Mouse (Mus musculus): Measurements from ENCODE around the gene Tmem144.

Tmem144 gene

GRCm38 (mm10) chr3:79867121-79867709 is 14.6 kb upstream of the Tmem144 start:
- in situ Hi-C loops (cut with MboI; ENCODE audit: low pct_unique_long_range_greater_than_20kb in 1 of 2, low sequenced_read_pairs in 2 of 2, unreplicated experiment in 1 of 2): loop anchor here in 1 of 2 experiments (25.0 kb wide), 1 partner anchor 195 kb away; no protein-coding TSS in a partner anchor

GRCm38 (mm10) chr3:79866526-79866925 is 14.0 kb upstream of the Tmem144 start:
- in situ Hi-C loops (cut with MboI; ENCODE audit: low pct_unique_long_range_greater_than_20kb in 1 of 2, low sequenced_read_pairs in 2 of 2, unreplicated experiment in 1 of 2): loop anchor here in 1 of 2 experiments (25.0 kb wide), 1 partner anchor 196 kb away; no protein-coding TSS in a partner anchor

- in situ Hi-C loops (cut with MboI; ENCODE audit: low pct_unique_long_range_greater_than_20kb in 1 of 2, low sequenced_read_pairs in 2 of 2, unreplicated experiment in 1 of 2): loop anchor here in 1 of 2 experiments (25.0 kb wide), 1 partner anchor 196 kb away; no protein-coding TSS in a partner anchor
These were observed 13.5 kb upstream of the Tmem144 start for GRCm38 (mm10) chr3:79866089-79866488.

GRCm38 (mm10) chr3:79864824-79865223 is 12.3 kb upstream of the Tmem144 start:
- in situ Hi-C loops (cut with MboI; ENCODE audit: low pct_unique_long_range_greater_than_20kb in 1 of 2, low sequenced_read_pairs in 2 of 2, unreplicated experiment in 1 of 2): loop anchor here in 1 of 2 experiments (25.0 kb wide), 1 partner anchor 197 kb away; no protein-coding TSS in a partner anchor

- in situ Hi-C loops (cut with MboI; ENCODE audit: low pct_unique_long_range_greater_than_20kb in 1 of 2, low sequenced_read_pairs in 2 of 2, unreplicated experiment in 1 of 2): loop anchor here (10.0 to 25.0 kb wide), 2 partner anchors 204 to 207 kb away; no protein-coding TSS in a partner anchor
These were observed 5.6 kb upstream of the Tmem144 start for GRCm38 (mm10) chr3:79858221-79858620.

GRCm38 (mm10) chr3:79857780-79858179 is 5.2 kb upstream of the Tmem144 start:
- in situ Hi-C loops (cut with MboI; ENCODE audit: low pct_unique_long_range_greater_than_20kb in 1 of 2, low sequenced_read_pairs in 2 of 2, unreplicated experiment in 1 of 2): loop anchor here (10.0 to 25.0 kb wide), 2 partner anchors 205 to 207 kb away; no protein-coding TSS in a partner anchor

- in situ Hi-C loops (cut with MboI; ENCODE audit: low pct_unique_long_range_greater_than_20kb in 1 of 2, low sequenced_read_pairs in 2 of 2, unreplicated experiment in 1 of 2): loop anchor here (10.0 to 25.0 kb wide), 2 partner anchors 210 to 213 kb away; no protein-coding TSS in a partner anchor
These were observed 465 bp downstream of the Tmem144 start for GRCm38 (mm10) chr3:79852108-79852507.

- in situ Hi-C loops (cut with MboI; ENCODE audit: low pct_unique_long_range_greater_than_20kb in 1 of 2, low sequenced_read_pairs in 2 of 2, unreplicated experiment in 1 of 2): loop anchor here (10.0 to 25.0 kb wide), 2 partner anchors 212 to 214 kb away; no protein-coding TSS in a partner anchor
These were observed 1.9 kb downstream of the Tmem144 start for GRCm38 (mm10) chr3:79850656-79851055.

GRCm38 (mm10) chr3:79849621-79850020 is 3.0 kb downstream of the Tmem144 start:
- in situ Hi-C loops (cut with MboI; ENCODE audit: low pct_unique_long_range_greater_than_20kb in 1 of 2, low sequenced_read_pairs in 2 of 2, unreplicated experiment in 1 of 2): loop anchor here (10.0 to 25.0 kb wide), 2 partner anchors 213 to 215 kb away; no protein-coding TSS in a partner anchor

- in situ Hi-C loops (cut with MboI; ENCODE audit: low pct_unique_long_range_greater_than_20kb in 1 of 2, low sequenced_read_pairs in 2 of 2, unreplicated experiment in 1 of 2): no loop called here
These were observed 3.7 kb downstream of the Tmem144 start for GRCm38 (mm10) chr3:79848841-79849240.

GRCm38 (mm10) chr3:79846633-79847032 is 5.9 kb downstream of the Tmem144 start:
- in situ Hi-C loops (cut with MboI; ENCODE audit: low pct_unique_long_range_greater_than_20kb in 1 of 2, low sequenced_read_pairs in 2 of 2, unreplicated experiment in 1 of 2): no loop called here

- in situ Hi-C loops (cut with MboI; ENCODE audit: low pct_unique_long_range_greater_than_20kb in 1 of 2, low sequenced_read_pairs in 2 of 2, unreplicated experiment in 1 of 2): no loop called here
These were observed 8.6 kb downstream of the Tmem144 start for GRCm38 (mm10) chr3:79843999-79844398.

GRCm38 (mm10) chr3:79842616-79843016 is 10.0 kb downstream of the Tmem144 start:
- in situ Hi-C loops (cut with MboI; ENCODE audit: low pct_unique_long_range_greater_than_20kb in 1 of 2, low sequenced_read_pairs in 2 of 2, unreplicated experiment in 1 of 2): no loop called here

- in situ Hi-C loops (cut with MboI; ENCODE audit: low pct_unique_long_range_greater_than_20kb in 1 of 2, low sequenced_read_pairs in 2 of 2, unreplicated experiment in 1 of 2): no loop called here
These were observed 10.4 kb downstream of the Tmem144 start for GRCm38 (mm10) chr3:79842165-79842564.

GRCm38 (mm10) chr3:79841475-79841874 is 11.1 kb downstream of the Tmem144 start:
- in situ Hi-C loops (cut with MboI; ENCODE audit: low pct_unique_long_range_greater_than_20kb in 1 of 2, low sequenced_read_pairs in 2 of 2, unreplicated experiment in 1 of 2): no loop called here

GRCm38 (mm10) chr3:79838751-79839150 is 13.8 kb downstream of the Tmem144 start:
- in situ Hi-C loops (cut with MboI; ENCODE audit: low pct_unique_long_range_greater_than_20kb in 1 of 2, low sequenced_read_pairs in 2 of 2, unreplicated experiment in 1 of 2): no loop called here

GRCm38 (mm10) chr3:79829289-79829688 is 23.3 kb downstream of the Tmem144 start:
- in situ Hi-C loops (cut with MboI; ENCODE audit: low pct_unique_long_range_greater_than_20kb in 1 of 2, low sequenced_read_pairs in 2 of 2, unreplicated experiment in 1 of 2): no loop called here

- in situ Hi-C loops (cut with MboI; ENCODE audit: low pct_unique_long_range_greater_than_20kb in 1 of 2, low sequenced_read_pairs in 2 of 2, unreplicated experiment in 1 of 2): no loop called here
These were observed 27.3 kb downstream of the Tmem144 start for GRCm38 (mm10) chr3:79825067-79825780.

GRCm38 (mm10) chr3:79823176-79823575 is 29.4 kb downstream of the Tmem144 start:
- in situ Hi-C loops (cut with MboI; ENCODE audit: low pct_unique_long_range_greater_than_20kb in 1 of 2, low sequenced_read_pairs in 2 of 2, unreplicated experiment in 1 of 2): loop anchor here (25.0 kb wide), 3 partner anchors 361 to 861 kb away; no protein-coding TSS in a partner anchor

Measured in mouse embryonic stem cell (cell line).